Mouse (Mus musculus): Measurements from ENCODE around the gene Kifc3. TPM values are rescaled to one million over a fixed set of nuclear protein-coding genes. Genes with fewer than 3 reads are reported as not detected.

Gene Kifc3
- polyA plus RNA-seq, 1 experiment, result 15.9 TPM

DNA sequence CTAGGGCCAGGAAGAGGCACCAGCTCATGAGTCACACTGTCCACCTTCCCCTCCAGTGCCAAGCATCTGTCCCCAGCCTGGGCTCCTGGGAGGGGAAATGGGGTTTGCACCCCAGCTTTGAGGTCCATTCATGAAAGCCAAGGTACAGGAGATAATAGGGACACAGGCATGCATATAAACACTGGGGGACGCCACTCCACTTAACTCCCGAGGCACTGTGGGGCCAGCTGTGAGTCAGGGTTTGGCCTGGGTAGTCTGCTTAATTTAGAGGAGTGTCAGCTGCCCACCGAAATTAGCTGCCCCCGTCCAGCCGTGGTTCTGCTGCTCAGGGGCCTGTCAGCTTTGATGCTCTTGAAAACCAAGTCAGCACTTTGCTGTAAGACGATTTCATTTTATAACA, 39.8 kb downstream of the Kifc3 start:
- Histone ChIP-seq H3K4me1 (ENCODE audit: control insufficient read depth, insufficient read depth, low read length) (no peaks in the 10 kb centered on the region), H3K4me3 (ENCODE audit: insufficient read depth, low read length) (no peak overlapping the region), H3K27ac (ENCODE audit: insufficient read depth, low read depth, low read length) (no peak overlapping the region)
- TF ChIP-seq CTCF (IDR thresholded peaks at IDR 0.05; ENCODE audit: low read depth, low read length) (no peak), POLR2A (IDR thresholded peaks at IDR 0.05; ENCODE audit: borderline replicate concordance, low read depth, low read length) (no peak)

DNA sequence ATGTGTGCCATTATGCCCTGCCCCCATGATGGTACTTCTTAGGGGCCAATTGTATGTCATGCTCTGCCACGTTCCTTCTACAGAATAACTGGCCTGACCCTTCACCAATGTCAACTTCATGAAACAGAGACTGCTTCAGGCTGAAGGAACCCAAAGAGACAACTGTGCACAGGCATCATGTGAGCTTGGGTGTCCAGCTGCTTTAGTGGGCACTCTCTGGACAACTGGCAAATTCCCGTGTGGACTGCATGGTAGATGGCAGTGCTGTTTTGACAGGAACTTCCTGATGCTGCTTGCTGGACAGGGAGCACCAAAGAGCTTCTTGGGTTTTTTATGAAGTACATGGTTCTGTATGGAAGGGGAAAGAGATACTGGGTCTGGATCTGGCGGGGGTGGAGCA, 43.3 kb downstream of the Kifc3 start:
- no peak overlapping the region for H3K27ac ChIP-seq (ENCODE audit: insufficient read depth, low read depth, low read length)
- no peak for TF ChIP-seq CTCF (IDR thresholded peaks at IDR 0.05; ENCODE audit: low read depth, low read length)
- no peak for TF ChIP-seq POLR2A (IDR thresholded peaks at IDR 0.05; ENCODE audit: borderline replicate concordance, low read depth, low read length)
- H3K4me1 ChIP-seq (ENCODE audit: control insufficient read depth, insufficient read depth, low read length), result no peaks in the 10 kb centered on the region
- H3K4me3 ChIP-seq (ENCODE audit: insufficient read depth, low read length), result no peak overlapping the region

DNA sequence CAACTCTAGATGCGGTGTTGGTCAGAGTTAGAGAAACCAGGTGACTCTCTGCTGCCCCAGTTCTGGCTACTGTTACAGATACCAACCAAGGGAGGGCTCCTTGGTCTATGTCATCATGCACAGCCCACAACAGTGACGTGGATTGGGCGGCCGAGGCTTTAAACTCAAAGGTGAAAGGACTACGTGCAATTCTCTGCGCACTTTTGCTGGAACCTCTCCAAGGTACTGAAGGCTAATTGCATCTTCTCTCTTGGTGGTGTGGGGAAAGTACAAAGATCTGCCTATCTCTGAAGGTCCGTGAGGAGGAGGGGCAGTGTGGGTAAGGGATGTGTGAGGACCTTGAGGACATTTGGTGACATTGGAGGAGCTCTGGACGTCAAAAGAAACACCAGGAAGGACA, 44.0 kb downstream of the Kifc3 start:
- no peak for TF ChIP-seq CTCF (IDR thresholded peaks at IDR 0.05; ENCODE audit: low read depth, low read length)
- no peak for TF ChIP-seq POLR2A (IDR thresholded peaks at IDR 0.05; ENCODE audit: borderline replicate concordance, low read depth, low read length)
- no peak overlapping the region for H3K4me3 ChIP-seq (ENCODE audit: insufficient read depth, low read length)
- no peaks in the 10 kb centered on the region for H3K4me1 ChIP-seq (ENCODE audit: control insufficient read depth, insufficient read depth, low read length)
- H3K27ac ChIP-seq (ENCODE audit: insufficient read depth, low read depth, low read length), result no peak overlapping the region

DNA sequence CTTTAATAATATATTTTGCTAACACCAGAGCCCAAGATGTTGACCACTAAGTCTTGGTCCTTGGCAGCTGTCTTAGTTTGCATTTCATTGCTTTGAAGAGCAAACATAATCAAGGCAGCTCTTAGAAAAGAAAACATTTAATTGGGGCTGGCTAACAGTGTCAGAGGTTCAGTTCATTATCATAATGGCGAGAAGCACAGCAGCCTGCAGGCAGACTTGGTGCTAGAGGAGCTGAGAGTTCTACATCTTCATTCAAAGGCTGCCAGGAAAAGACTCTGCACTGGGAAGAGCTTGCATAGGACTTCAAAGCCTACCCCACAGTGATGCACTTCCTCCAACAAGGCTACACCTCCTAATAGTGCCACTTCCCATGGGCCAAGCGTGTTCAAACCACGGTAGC, 45.5 kb downstream of the Kifc3 start:
- H3K4me1 ChIP-seq (ENCODE audit: control insufficient read depth, insufficient read depth, low read length), result no peaks in the 10 kb centered on the region
- no peak overlapping the region for H3K4me3 ChIP-seq (ENCODE audit: insufficient read depth, low read length)
- no peak overlapping the region for H3K27ac ChIP-seq (ENCODE audit: insufficient read depth, low read depth, low read length)
- TF ChIP-seq CTCF (IDR thresholded peaks at IDR 0.05; ENCODE audit: low read depth, low read length) (no peak), POLR2A (IDR thresholded peaks at IDR 0.05; ENCODE audit: borderline replicate concordance, low read depth, low read length) (no peak)

DNA sequence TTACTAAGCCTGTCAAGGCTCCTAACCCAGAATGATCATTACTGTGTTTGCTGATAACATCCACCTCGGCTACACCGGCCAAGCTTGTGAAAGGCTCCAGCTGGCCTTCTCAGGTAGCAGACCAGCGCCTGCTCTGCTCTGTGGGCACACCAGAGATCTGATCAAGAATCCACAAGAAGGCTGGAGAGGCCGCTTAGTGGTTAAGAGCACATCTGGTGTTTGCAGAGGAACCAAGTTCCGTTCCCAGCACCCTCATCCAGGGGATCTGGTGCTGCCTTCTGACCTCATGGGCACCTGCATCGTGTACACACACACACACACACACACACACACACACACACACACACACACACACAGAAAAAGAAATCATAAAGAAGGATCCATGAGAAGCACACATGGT, 46.5 kb downstream of the Kifc3 start:
- H3K4me1 ChIP-seq (ENCODE audit: control insufficient read depth, insufficient read depth, low read length), result no peaks in the 10 kb centered on the region
- H3K27ac ChIP-seq (ENCODE audit: insufficient read depth, low read depth, low read length), result no peak overlapping the region
- TF ChIP-seq CTCF (IDR thresholded peaks at IDR 0.05; ENCODE audit: low read depth, low read length) (no peak), POLR2A (IDR thresholded peaks at IDR 0.05; ENCODE audit: borderline replicate concordance, low read depth, low read length) (no peak)
- no peak overlapping the region for H3K4me3 ChIP-seq (ENCODE audit: insufficient read depth, low read length)

DNA sequence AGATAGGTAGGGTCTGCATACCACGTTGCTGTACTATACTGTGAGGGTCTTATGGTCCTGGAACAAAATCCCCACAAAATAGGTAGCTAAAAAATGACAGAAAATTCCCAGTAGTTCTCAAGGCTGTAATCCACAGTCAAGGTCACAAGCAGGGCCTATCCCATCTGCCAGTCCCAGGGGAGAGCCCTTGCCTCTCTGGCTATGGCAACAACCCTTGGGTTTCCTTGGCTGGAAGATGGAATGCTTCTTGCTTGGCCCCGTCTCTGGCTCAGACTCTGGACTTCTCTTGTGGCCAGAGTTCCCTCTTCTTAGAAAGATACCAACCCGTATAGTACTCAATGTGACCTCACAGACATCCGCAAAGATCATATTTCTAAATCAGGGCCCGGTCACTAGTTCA, 47.3 kb downstream of the Kifc3 start:
- Histone ChIP-seq H3K4me1 (ENCODE audit: control insufficient read depth, insufficient read depth, low read length) (no peaks in the 10 kb centered on the region), H3K4me3 (ENCODE audit: insufficient read depth, low read length) (no peak overlapping the region), H3K27ac (ENCODE audit: insufficient read depth, low read depth, low read length) (no peak overlapping the region)
- TF ChIP-seq POLR2A (IDR thresholded peaks at IDR 0.05; ENCODE audit: borderline replicate concordance, low read depth, low read length) (no peak), CTCF (IDR thresholded peaks at IDR 0.05; ENCODE audit: low read depth, low read length) (no peak)

DNA sequence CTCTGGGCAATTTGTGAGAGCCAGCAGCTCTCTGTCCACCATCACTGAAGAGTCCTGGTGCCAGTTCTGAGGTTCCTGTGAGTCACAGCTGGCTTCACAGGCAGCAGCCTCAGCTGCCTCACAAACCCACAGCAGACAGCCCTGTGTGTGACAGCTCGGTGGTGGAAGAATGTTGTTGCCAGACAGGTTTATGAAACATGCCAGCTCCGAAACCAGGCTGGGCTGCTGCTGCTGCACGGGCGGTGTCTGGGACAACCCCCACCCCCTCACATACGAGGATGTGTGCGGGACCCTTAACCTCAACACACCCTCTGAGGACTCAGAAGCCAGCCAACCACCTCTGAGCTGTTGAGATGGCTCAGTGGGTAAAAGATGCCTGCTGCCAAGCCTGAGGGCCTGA, 48.0 kb downstream of the Kifc3 start:
- no peak overlapping the region for H3K4me3 ChIP-seq (ENCODE audit: insufficient read depth, low read length)

DNA sequence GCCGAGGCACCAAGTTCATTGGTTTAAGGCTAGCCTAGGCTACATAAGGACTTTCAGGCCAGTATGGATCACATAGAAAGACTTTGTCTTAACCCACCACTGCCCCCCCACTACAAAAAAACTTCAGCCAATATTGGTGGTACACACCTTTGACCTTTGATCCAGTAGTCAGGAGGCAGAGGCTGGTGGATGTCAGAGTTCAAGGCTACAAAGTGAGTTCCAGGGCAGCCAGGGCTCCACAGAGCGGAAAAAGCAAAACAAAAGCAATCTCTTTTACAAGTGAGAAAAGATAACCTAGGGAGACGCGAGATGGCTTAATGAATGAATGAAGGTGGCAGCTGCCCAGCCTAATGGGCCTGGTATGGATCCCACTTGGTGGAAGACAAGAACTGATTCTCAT, 48.6 kb downstream of the Kifc3 start:
- no peak overlapping the region for H3K4me3 ChIP-seq (ENCODE audit: insufficient read depth, low read length)
- H3K4me1 ChIP-seq (ENCODE audit: control insufficient read depth, insufficient read depth, low read length), result peaks cover 4% of the 10 kb centered on the region; the same call in 1 of the 2 replicates
- no peak overlapping the region for H3K27ac ChIP-seq (ENCODE audit: insufficient read depth, low read depth, low read length)
- TF ChIP-seq POLR2A (IDR thresholded peaks at IDR 0.05; ENCODE audit: borderline replicate concordance, low read depth, low read length) (no peak), CTCF (IDR thresholded peaks at IDR 0.05; ENCODE audit: low read depth, low read length) (no peak)

More for the DNA sequence above, 48.0 kb downstream of the Kifc3 start:
- no peak for TF ChIP-seq CTCF (IDR thresholded peaks at IDR 0.05; ENCODE audit: low read depth, low read length)
- no peak for TF ChIP-seq POLR2A (IDR thresholded peaks at IDR 0.05; ENCODE audit: borderline replicate concordance, low read depth, low read length)
- no peak overlapping the region for H3K27ac ChIP-seq (ENCODE audit: insufficient read depth, low read depth, low read length)
- peaks cover 1% of the 10 kb centered on the region; the same call in 1 of the 2 replicates for H3K4me1 ChIP-seq (ENCODE audit: control insufficient read depth, insufficient read depth, low read length)

DNA sequence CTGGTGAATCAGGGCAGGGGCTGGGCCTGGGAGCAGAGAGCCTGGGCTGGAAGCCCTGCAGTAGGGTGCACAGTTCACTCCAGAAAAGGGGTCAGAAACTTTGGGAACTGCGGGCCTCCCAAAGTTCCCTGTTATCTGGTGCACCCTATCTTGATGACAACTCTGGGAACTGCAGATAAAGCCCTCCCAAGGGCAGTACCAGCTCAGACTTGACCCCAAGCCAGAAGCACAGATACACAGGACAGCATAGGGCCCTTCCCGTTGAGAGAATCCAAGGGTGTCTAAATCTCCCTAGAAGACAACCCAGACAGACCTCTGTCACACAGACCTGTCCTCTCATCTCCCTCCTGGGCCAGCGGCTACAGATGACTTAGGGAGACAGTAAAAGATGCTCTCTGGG, 52.0 kb downstream of the Kifc3 start:
- Histone ChIP-seq H3K27ac (ENCODE audit: insufficient read depth, low read depth, low read length) (no peak overlapping the region), H3K4me3 (ENCODE audit: insufficient read depth, low read length) (no peak overlapping the region), H3K4me1 (ENCODE audit: control insufficient read depth, insufficient read depth, low read length) (peaks cover 4% of the 10 kb centered on the region; the same call in 1 of the 2 replicates)
- TF ChIP-seq POLR2A (IDR thresholded peaks at IDR 0.05; ENCODE audit: borderline replicate concordance, low read depth, low read length), result no peak
- TF ChIP-seq CTCF (IDR thresholded peaks at IDR 0.05; ENCODE audit: low read depth, low read length), result no peak

DNA sequence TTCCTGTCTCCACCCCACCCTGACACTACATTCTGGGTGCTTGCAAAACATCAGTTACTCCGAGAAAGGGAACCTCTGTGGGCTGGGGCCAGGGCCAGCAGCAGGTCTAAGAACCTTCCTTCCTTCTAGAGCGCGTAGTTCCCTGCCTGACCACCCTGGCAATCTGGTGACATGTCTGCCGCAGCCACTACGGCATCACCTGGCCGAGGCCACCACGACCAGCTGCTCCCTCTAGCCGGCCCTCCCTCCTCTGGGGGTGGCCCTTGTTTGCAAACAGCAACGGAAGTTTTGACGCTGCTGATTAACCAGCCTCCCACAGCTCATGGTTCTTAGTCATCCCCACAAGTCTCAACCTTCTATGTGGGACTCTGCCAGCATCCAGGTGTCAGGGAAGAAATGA, 53.2 kb downstream of the Kifc3 start:
- no peak overlapping the region for H3K27ac ChIP-seq (ENCODE audit: insufficient read depth, low read depth, low read length)
- H3K4me1 ChIP-seq (ENCODE audit: control insufficient read depth, insufficient read depth, low read length), result peaks cover 4% of the 10 kb centered on the region; the same call in 1 of the 2 replicates
- TF ChIP-seq POLR2A (IDR thresholded peaks at IDR 0.05; ENCODE audit: borderline replicate concordance, low read depth, low read length) (no peak), CTCF (IDR thresholded peaks at IDR 0.05; ENCODE audit: low read depth, low read length) (no peak)
- no peak overlapping the region for H3K4me3 ChIP-seq (ENCODE audit: insufficient read depth, low read length)

DNA sequence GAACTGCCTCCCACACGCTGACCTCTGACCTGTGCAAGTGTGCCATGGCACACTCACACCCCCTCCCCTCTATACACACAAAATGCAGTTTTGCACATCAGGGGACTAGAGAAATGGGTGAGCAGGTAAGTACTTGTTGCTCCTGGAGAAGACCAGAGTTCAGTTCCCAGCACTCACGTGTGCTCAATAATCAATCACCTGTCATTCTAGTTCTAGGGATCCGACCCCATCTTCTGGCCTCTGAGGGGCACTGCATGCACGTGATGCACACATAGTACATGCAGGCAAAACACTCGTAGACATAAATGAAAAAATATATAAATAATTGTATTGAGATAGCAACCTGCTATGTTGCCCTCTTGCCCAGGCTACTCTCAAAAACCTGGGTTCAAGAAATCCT, 55.8 kb downstream of the Kifc3 start:
- H3K4me3 ChIP-seq (ENCODE audit: insufficient read depth, low read length), result no peak overlapping the region

More for the DNA sequence above, 55.8 kb downstream of the Kifc3 start:
- Histone ChIP-seq H3K4me1 (ENCODE audit: control insufficient read depth, insufficient read depth, low read length) (peaks cover 4% of the 10 kb centered on the region; the same call in 1 of the 2 replicates), H3K27ac (ENCODE audit: insufficient read depth, low read depth, low read length) (no peak overlapping the region)
- no peak for TF ChIP-seq CTCF (IDR thresholded peaks at IDR 0.05; ENCODE audit: low read depth, low read length)
- no peak for TF ChIP-seq POLR2A (IDR thresholded peaks at IDR 0.05; ENCODE audit: borderline replicate concordance, low read depth, low read length)

All from bone marrow macrophage, adult 2 months (primary cell).